Mouse (Mus musculus): ENCODE measurements around the gene Guca2b.

The Guca2b gene

DNA sequence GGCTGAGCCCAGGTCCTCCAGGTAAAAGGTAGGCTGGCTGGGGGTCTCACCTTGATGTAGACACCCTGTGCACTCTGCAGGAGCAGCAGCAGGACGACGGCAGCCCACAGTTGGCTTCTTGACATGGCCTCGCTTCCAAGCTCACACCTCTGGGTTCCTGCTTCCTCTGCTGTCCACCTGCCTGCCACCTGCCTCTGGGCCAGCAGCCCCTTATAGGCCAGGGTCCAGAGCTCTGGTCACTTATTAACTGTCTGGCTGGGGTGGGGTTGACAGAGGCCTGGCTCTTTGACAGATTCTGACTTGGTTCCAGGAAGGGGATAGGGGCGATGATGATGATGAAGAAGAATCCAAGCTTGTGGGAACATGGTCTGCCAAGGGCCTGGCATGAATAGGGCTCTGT lies at the start of gene Guca2b:
Guca2b (minus strand) TSS at position 224 of the 400 bp plus-strand sequence.
- in situ Hi-C loops (cut with MboI, MseI) = no loop called here

DNA sequence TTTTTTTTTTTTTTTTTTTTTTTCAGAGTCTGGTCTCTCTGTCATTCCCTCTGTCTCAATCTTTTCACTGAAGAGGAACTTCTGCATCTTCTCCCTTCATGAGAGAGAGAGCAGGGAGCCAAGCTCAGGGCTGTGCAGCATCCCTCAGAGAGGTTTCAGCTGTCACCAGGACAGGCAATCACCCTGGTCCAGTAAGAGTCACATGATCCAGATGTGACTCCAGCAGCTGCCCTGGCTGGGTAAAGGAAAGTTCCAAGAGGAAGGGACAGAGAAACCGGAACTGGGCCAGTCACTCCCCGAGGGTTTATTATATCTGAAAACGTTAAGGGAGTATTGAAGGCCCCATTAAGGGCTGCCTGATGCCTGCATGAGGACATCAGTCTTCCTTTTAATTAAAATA lies 49.0 kb upstream of the Guca2b start:
- in situ Hi-C loops (cut with MboI, MseI) = no loop called here

DNA sequence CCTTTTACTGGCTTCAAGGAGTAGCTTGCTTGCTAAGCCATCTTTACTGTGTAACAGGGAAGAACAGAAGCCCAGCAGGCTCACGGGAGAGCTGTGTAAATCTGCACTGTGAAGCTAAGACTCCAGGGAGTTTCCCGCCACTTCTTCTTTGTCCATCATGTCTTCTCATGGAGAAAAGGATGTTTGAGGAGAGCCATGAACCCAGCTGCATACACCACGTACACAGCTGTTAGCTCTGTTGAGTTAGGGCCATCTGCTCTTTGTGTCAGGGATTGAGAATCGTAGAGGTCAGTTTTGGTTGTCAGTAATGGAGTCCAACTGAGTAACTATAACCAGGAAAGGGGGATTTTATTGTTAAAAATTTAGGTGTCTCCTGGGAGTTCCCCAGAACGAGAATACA lies 48.6 kb upstream of the Guca2b start:
- in situ Hi-C loops (cut with MboI, MseI) = no loop called here

DNA sequence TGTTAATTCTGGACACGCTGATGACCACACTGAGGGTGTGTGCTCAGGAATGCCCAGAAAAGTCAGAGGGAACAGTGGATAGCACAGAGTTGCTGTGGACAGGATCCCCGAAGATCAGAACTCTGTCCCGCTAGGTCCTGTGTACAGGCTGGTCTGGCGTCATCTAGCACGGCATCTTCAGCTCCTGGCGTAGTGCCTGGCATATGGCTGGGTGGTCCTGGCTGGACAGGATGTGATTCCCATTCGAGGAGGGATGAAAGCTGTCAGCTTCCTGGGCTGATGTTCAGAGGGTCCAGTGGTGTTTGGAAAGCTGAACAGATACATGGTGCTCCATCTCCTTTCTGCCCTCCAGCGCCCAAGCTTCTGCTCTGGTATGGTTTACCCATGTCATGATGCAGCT lies 45.2 kb upstream of the Guca2b start:
- in situ Hi-C loops (cut with MboI, MseI) = no loop called here

DNA sequence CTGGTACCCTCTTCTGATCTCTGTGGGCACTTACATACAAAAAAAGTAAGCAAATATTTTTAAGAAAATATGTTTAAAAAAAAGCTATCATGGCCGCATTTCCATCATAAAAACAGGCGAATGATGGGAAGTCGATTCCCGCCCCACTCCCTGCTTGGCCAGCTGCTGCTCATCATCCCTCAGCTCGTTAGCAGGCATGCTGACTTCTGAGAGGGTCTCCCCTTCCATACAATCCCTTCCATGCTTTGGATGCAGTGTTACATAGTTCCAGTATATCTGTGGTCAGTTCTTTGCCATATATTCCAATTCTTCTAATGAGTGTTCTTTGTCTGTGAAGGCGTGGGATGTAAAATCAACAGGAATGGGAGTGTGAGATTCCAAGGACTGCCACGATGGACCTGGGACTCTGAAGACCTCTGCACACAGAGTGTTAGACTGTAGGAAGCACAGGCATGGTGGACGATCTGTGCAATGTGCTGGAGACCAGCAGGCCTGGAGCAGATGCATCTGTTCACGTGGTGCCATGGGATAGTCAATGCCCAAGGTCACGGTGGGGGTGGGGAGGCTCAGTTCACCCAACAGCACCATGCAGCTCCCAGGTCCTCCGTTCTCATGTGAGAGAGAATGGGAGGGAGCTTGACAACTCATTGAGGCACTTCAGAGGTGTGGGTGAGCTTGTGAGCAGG lies 42.7 kb upstream of the Guca2b start:
- in situ Hi-C loops (cut with MboI, MseI) = no loop called here

DNA sequence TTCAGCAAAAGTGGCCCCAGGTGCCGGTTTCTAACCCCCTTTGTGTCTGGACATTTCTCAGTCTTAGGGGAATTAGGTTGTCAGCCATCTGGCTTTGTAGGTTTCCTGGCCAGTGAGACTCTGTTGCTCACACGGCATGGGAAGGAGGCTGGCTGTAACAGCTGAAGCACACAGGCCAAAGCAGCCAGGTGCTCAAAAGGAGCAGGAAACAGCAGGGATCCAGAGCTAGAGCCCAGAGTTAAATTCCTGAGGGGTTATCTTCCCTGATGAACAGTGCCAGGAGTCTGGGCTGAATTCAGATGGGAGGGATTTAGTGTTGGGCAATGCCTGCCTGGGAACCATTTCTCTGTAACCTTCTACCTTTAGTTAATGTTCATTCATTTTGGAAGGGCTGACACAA lies 39.6 kb upstream of the Guca2b start:
- in situ Hi-C loops (cut with MboI, MseI) = no loop called here

DNA sequence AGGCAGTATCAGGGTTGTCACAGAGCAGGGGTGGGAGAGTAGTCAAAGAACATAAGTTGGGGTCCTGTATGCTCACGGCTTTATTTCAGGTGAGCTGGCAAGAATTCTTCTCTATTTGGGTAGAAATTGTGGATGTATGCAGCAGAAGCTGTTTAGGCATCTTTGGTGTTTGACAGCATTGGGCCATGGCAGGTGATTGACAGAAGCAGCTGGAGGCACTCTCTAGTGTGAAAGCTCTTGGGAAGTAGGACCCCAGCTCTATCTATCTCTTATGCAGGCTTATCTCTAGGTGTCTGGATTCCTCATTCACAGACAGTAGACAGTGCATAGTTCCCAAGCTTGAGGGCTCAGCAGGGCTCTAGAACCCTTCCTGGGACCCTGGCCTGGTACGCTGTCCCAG lies 27.0 kb upstream of the Guca2b start:
- in situ Hi-C loops (cut with MboI, MseI) = no loop called here

DNA sequence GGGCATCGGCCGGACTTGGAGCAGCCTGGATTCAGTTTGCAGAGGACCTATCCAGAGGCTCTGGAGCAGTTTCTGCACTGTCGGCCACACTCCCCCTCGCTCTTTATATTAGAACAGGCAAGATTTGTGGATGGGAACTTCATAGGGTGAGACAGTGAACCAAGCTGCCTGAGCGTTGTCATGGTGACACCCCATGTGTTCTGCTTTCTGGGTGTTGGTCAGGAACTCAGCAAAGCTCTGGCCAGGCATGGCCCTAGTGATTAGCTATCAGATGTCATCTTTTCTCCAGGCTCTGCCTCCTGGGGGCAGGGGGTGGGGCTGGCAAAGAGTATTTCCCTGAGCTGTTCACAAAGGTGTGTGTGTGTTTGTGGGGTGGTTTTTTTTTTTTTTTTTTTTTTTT lies 23.8 kb upstream of the Guca2b start:
- in situ Hi-C loops (cut with MboI, MseI) = no loop called here

DNA sequence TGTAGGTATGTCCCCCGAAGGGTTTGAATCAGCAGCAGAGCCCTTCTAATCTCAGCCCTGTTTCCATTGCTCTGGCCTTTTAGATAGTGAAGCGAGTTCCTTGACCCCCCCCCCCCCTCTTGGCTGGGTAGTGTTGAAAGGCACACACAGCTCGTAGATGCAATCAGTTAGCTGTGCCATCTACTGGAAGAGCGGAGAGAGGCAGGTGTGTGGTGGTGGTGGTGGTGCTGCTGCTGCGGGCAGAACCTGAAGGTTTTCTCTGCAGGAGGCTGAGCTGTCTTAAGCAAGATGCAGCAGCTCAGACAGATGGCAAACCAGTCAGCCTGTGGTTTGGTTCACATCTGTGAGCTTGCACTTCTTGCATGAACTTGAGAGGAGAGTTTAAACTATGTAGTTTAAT lies 13.9 kb upstream of the Guca2b start:
- in situ Hi-C loops (cut with MboI, MseI) = no loop called here

DNA sequence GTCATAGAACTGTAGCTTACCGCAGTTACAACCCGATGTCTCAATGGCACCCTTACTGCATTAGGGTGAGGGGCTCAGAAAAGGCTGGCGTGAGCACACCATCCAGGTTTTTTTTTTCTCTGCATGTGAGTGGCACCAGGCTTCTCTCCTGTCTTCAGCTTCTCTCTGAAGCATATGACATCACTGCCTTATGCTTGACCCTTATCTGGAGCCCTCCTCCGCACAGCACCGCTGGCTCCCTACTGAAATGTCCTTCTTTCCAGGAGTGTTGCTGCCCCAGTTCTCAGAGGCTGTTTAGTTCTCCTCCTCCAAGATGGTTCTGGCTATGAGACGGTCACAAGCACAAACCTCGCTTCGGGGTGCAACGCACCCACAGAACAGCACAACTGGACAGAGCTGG lies 12.4 kb upstream of the Guca2b start:
- in situ Hi-C loops (cut with MboI, MseI) = no loop called here

DNA sequence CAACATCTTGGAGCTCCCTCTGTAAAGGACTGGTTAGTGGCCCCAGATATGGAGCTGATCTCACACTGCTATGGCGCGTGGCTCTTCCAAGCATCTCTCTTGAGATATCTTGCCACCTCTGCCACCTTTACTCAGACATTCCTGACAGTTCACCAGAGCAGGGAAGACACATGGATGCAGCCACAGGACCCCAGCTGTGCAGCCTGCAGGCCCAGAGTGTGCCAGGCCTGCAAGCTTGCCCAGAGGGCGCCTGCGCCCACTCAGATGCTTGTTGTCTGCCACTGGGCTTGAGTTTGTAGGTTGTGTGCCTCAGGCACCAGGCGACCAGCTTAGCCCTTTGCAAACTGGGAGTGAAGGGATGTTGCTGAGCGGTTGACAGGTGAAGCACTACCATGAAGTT lies 12.0 kb upstream of the Guca2b start:
- in situ Hi-C loops (cut with MboI, MseI) = no loop called here

DNA sequence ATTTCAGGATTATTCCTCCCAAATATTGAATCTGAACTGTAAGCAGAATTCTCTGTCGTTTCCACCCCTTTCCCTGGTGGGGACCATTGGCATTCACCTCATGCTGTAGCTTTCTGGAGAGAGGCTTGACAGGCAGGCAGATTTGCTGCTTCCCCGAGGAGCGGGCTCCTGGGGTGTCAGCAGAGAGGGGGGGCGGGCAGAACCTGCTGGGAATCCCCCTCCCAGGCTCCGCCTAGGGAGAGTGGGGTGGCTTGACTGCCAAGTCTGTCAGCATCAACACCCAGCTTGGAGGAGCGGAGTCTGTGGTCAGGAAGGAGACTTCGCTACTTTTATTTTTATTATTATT lies 11.4 kb upstream of the Guca2b start:
- in situ Hi-C loops (cut with MboI, MseI) = no loop called here

DNA sequence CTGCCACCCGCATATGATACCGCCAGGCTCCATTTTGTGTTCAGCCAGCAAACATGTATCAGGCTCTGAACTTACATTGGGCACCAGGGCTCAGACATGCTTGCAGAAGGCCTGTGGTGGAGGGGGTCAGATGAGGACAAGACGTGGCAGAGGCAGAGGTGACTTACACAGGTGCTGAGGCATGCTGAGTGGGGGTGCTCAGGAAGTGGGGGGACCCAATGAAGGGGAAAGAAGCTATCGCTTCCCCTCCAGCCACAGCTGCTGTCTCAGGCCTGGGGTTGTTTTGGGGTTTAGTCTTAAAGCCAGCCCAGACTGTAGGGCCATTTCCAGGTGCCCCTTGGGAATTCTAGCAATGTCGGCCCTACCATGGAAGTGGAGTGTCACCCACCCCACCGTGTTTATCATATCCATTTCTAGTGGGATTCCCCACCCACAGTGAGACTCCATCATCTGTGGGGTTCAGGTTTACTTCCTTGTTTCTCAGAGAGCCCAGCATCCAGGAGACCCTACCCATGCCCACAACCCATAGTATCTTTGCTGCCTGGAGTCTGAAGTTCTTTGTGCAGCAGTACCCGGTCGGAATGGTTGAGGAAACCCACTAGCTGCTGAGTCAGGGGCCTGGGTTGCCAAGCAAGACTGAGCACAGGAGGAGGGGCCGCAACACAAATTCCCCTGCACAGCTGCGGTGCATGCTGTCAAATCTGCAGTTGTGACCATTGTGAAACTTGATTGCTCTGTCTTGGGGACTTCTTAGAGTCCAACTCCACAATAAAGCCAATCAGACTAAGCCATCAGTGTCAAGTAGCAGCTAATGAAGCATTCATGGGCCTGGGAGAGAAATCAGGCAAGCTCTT lies 10.8 kb upstream of the Guca2b start:
- in situ Hi-C loops (cut with MboI, MseI) = no loop called here

DNA sequence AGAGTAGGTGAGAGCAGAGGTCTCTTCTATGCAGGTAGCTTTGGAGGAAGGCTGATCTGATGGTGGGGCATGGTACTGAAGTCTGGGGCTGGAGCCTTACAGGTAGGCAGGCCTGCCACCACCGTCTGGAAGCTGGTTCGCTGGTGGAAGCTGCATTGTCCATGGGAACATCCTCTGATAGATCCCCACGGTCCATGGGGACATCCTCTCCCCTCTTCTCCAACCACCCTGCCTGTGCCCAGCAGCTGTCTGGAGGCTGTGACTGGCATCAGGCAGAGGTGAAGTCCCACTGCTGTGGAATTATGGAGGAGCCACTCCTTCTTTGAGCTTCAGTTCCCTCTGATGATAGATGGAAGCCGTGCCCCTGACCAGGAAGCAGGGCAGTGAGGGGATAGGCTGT lies 9.8 kb upstream of the Guca2b start:
- in situ Hi-C loops (cut with MboI, MseI) = no loop called here

DNA sequence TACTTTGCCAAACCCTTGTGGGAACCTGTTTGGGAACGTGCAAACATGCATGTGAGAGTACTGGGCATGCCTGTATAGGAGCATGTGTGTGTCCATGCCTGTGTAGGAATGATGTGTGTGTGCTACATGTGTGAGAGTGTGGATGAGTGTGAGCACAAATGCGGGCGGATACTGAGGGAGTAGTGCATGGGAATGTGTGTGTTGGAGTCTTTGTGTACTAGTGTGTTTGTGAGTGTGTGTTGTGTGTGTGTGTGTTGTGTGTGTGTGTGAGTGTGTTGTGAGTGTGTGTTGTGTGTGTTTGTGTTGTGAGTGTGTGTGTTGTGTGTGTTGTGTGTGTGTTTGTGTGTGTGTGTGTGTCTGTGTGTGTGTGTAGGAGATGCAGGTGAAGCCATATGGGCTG lies 9.4 kb upstream of the Guca2b start:
- in situ Hi-C loops (cut with MboI, MseI) = no loop called here

DNA sequence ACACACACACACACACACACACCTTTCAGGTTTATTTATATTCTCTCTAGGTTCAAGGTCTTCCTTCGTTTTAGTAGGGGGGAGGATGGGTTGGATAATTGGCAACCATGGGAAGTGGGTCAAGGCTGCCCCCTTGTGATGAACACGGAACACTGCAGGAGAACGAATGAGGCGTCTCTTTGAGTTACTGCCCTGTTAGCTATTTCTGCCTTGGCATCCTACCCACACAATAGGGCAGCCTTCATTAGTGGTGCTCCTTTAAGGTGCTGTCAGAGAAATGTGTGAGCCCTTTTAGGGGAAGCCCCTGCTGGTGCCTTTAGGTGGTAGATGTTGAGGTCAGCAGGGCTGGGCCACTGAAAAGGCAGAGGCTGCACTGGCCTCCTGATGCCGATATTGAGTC lies 8.7 kb upstream of the Guca2b start:
- in situ Hi-C loops (cut with MboI, MseI) = no loop called here

DNA sequence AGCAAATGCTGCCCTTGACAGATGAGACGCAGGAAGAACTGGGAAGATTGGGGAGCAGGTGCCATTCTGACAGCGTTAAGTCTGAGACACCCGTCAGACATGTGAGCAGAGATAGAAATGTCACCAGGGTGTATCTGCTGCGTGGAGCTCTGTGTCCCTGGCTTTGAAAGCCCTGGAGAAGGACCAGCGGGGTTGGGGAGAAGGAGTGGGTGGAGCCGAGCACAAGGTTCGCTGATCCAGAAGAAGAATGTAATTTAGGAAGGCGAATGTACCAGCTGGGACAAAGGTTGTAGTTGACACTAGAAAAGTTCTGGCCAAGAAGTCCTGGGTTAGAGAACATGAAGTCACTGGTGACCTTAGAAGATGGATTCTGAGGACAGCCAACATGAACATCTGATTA lies 7.4 kb upstream of the Guca2b start:
- in situ Hi-C loops (cut with MboI, MseI) = no loop called here

DNA sequence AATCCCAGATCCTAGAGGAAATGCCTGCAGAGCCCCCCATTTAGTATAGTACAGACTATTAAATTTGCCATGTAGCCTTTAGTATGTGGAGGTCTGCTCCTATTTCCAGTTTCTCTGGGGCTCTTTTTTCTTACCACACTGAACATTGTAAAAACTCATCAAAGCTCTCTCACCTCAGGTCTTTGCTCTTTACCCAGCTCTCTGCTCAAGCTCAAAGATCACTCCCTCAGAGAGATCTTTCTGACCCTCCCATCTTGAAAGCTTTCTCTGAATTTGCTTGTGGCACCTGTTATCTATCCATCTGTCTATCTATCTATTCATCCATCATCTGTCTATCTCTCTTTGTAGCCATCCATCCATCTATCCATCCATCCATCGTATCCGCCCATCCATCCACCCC lies 6.4 kb upstream of the Guca2b start:
- in situ Hi-C loops (cut with MboI, MseI) = no loop called here

DNA sequence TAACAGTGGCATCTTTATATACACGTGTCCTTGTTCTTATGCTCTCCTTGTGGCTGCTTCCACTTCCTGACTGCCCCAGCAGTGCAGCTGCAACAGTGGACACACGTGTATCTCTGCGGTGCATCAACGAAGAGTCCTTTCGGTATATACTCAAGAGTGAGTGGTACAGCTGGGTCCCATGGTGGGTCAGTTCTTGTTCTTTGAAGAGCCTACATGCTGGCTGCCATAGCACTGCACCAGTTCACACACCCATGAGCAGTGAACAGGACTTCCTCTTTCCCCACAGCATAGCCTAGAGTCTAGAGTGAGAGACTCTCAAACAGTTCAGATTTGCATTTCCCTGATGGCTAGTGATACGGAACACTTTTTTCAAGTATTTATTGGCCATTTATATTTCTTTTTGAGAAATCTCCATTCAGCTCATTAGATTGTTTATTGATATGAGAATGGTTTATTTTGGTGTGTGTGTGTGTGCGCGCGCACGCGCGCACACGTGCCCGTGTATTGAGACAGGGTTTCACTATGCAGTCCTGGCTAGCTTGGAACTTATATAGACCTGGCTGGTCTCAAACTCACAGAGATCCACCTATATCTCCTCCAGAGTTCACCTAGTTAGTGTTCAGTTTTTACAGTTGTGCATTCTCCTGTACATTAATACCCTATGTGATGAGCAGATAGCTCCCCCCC lies 4.8 kb upstream of the Guca2b start:
- in situ Hi-C loops (cut with MboI, MseI) = no loop called here

DNA sequence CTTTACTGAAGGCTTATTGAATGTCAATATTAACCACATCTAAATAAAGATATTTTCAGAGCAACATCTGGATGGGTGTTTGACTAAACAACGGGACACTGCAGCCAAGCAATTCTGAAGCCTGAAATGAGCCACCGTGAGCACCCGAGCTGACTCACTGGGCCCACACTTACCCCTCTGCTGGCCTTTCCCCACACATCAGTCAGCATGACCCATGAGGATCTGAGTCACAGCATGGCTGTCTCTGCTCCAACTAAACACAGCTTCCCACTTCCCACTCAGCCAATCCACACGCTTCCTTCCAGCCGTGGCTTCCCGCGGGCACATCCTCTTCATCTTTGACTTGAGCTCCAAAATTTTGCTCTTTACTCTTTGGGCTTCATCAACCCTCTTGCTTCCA lies 4.2 kb upstream of the Guca2b start:
- in situ Hi-C loops (cut with MboI, MseI) = no loop called here

DNA sequence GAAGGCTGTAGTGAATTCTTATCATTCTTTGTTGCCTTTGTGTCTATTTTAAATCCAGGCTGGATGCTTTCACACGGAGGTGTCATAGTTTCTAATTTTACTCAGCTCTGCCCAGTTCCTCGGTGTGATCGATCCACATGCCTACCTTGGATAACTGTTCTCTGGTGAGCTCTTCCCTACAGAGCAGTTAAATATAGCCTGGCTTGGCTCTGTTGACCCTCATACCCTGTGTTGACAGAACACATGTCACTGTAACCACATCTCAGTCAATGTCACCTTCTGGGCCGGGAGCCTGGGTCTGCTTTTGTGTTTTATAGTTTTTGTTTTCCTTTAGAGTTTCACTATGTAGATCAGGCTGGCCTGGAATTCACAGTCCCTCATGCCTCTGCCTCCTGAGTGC lies 3.4 kb upstream of the Guca2b start:
- in situ Hi-C loops (cut with MboI, MseI) = no loop called here

DNA sequence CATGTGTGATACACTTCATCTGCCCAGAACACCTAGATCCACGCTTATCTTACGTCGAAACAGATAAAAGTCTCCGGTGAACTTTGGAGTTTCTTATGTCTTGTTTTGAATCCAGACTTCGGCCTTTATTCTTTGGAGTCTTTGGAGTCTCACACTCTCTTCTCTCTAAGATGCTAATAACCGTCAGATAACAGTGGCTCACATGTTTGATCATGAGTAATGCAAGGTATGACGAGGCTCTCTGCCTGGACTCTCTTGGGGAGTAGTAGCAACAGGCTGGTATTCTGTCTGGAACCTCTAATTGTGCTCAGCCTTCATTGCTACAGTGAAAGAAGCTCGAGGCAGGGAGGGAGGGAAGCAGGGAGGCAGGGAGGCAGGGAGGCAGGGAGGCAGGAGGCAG lies 1.3 kb upstream of the Guca2b start:
- in situ Hi-C loops (cut with MboI, MseI) = no loop called here

DNA sequence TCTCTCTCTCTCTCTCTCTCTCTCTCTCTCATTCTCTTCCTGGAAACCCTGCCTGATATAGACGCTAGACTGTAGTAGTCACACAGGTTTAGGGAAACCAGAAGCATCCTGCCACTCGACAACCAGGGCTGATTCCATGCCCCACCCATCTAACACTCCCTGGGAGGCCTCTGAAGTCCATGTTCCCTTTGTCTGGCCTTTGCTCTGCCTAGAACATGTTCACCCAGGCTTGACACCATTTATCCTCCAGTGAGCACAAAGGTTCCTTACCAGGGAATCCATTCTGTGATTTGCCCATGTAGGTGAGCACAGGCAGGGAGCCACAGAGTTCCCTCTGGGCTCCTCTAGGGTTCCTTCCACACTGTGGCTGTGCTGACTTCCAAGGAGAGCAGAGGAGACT lies 508 bp downstream of the Guca2b start:
- in situ Hi-C loops (cut with MboI, MseI) = no loop called here
